ENCODE assay signal across 8 mouse cellular contexts in genomic region chr11:5861678-5862393, GRCm38 (mm10). TPM values are rescaled to one million over a fixed set of nuclear protein-coding genes. Genes with fewer than 3 reads are reported as not detected.
DNase-seq lines count a peak whose midpoint lies in the region; ATAC-seq and TF ChIP-seq lines count a peak whose summit lies in the region.

TSS of gene Aebp1 (plus strand) at chr11:5861947.

- peaks cover 2% of the 10 kb centered on the region; the same call in 1 of the 2 replicates for H3K4me1 ChIP-seq in embryonic facial prominence, embryonic 11.5 days (ENCODE audit: control insufficient read depth, insufficient read depth, low read length)
- peaks cover 15% of the 10 kb centered on the region for H3K4me1 ChIP-seq in heart, embryonic 11.5 days (ENCODE audit: control insufficient read depth, insufficient read depth, low read length)
- peaks cover 8% of the 10 kb centered on the region for H3K4me1 ChIP-seq in liver, postnatal 0 days (ENCODE audit: insufficient read depth)

- TF ChIP-seq CTCF in layer of hippocampus, adult 2 months (conservative IDR thresholded peaks at IDR 0.05) = no peak
- TF ChIP-seq CTCF in liver, postnatal 0 days (IDR thresholded peaks at IDR 0.05; ENCODE audit: low read depth) = no peak

- H3K9me3 ChIP-seq in embryonic facial prominence, embryonic 11.5 days (replicated peaks; ENCODE audit: control insufficient read depth, low read length) = no peaks in the 10 kb centered on the region
- peaks cover 4% of the 10 kb centered on the region for H3K9me3 ChIP-seq in heart, embryonic 11.5 days (replicated peaks; ENCODE audit: control insufficient read depth, low read length)
- H3K9me3 ChIP-seq in liver, postnatal 0 days (ENCODE audit: low read length) = no peaks in the 10 kb centered on the region

- H3K27ac ChIP-seq in layer of hippocampus, adult 2 months = no peak within 1 kb of the TSS
- no peak within 1 kb of the TSS for H3K27ac ChIP-seq in embryonic facial prominence, embryonic 11.5 days (replicated peaks; ENCODE audit: low read depth, low read length)
- H3K27ac ChIP-seq in heart, embryonic 11.5 days (ENCODE audit: low read depth, low read length) = no peak within 1 kb of the TSS
- no peak within 1 kb of the TSS for H3K27ac ChIP-seq in liver, postnatal 0 days (ENCODE audit: low read depth)

- peak within 1 kb of the TSS; percentile 66 for H3K4me2 ChIP-seq in embryonic facial prominence, embryonic 11.5 days (ENCODE audit: low read depth, low read length)
- H3K4me2 ChIP-seq in heart, embryonic 11.5 days = peak within 1 kb of the TSS; percentile 83
- peak within 1 kb of the TSS; percentile 61 for H3K4me2 ChIP-seq in liver, postnatal 0 days (ENCODE audit: low read depth, low read length)

- no peak for TF ChIP-seq EP300 in liver, postnatal 0 days (IDR thresholded peaks at IDR 0.05; ENCODE audit: low read depth)

- H3K36me3 ChIP-seq in embryonic facial prominence, embryonic 11.5 days (replicated peaks; ENCODE audit: control insufficient read depth, insufficient read depth, low read depth, low read length) = no peaks in the 10 kb centered on the region
- H3K36me3 ChIP-seq in heart, embryonic 11.5 days (ENCODE audit: control insufficient read depth, insufficient read depth, low read length) = no peaks in the 10 kb centered on the region
- H3K36me3 ChIP-seq in liver, postnatal 0 days (replicated peaks; ENCODE audit: insufficient read depth, low read length) = no peaks in the 10 kb centered on the region

- peak within 1 kb of the TSS; percentile 56 for H3K9ac ChIP-seq in embryonic facial prominence, embryonic 11.5 days (replicated peaks; ENCODE audit: low read length)
- H3K9ac ChIP-seq in heart, embryonic 11.5 days (ENCODE audit: low read depth, low read length) = peak within 1 kb of the TSS; percentile 78
- H3K9ac ChIP-seq in liver, postnatal 0 days (replicated peaks) = peak within 1 kb of the TSS; percentile 48

- H3K4me3 ChIP-seq in layer of hippocampus, adult 2 months = peak within 1 kb of the TSS; percentile 46
- H3K4me3 ChIP-seq in embryonic facial prominence, embryonic 11.5 days (ENCODE audit: low read depth, low read length) = peak within 1 kb of the TSS; percentile 35
- peak within 1 kb of the TSS; percentile 58 for H3K4me3 ChIP-seq in heart, embryonic 11.5 days (ENCODE audit: low read depth, low read length)
- peak within 1 kb of the TSS; percentile 42 for H3K4me3 ChIP-seq in liver, postnatal 0 days (ENCODE audit: low read depth, low read length)

- ATAC-seq in embryonic facial prominence, embryonic 11.5 days (replicated peaks; ENCODE audit: insufficient number of reproducible peaks, low FRiP score, low TSS enrichment, low read depth) = peak; percentile 49
- peak; percentile 36 for ATAC-seq in heart, embryonic 11.5 days (replicated peaks; ENCODE audit: insufficient number of reproducible peaks, low FRiP score, low TSS enrichment)
- peak; percentile 40 for ATAC-seq in liver, postnatal 0 days

- H3K27me3 ChIP-seq in embryonic facial prominence, embryonic 11.5 days (ENCODE audit: control insufficient read depth, insufficient read depth, low read length) = peaks cover 5% of the 10 kb centered on the region
- peaks cover 5% of the 10 kb centered on the region; the same call in 1 of the 2 replicates for H3K27me3 ChIP-seq in heart, embryonic 11.5 days (ENCODE audit: control insufficient read depth, insufficient read depth, low read length)
- H3K27me3 ChIP-seq in liver, postnatal 0 days (ENCODE audit: insufficient read depth, low read length) = peaks cover 18% of the 10 kb centered on the region

- DNase-seq in layer of hippocampus, adult 2 months (ENCODE audit: low spot score in 2 of 2) = no peak
- no peak for DNase-seq in layer of hippocampus, postnatal 36 days
- peak; percentile 62 for DNase-seq in embryonic facial prominence, embryonic 11.5 days (ENCODE audit: low spot score)
- peak; percentile 43 for DNase-seq in kidney, adult 9 months
- peak; percentile 45 for DNase-seq in liver, postnatal 0 days
- peak; percentile 56 for DNase-seq in ovary, postnatal 10 days (ENCODE audit: low spot score)
- DNase-seq in layer of hippocampus, postnatal 25 days (ENCODE audit: extremely low spot score in 1 of 2, low spot score in 1 of 2) = no peak

- 4% methylated on average over 58 of the region's 59 CpGs for WGBS in embryonic facial prominence, embryonic 11.5 days
- WGBS in heart, embryonic 11.5 days (ENCODE audit: insufficient replicate concordance) = 2% methylated on average over 59 of the region's 59 CpGs
- WGBS in liver, postnatal 0 days (ENCODE audit: insufficient replicate concordance) = 2% methylated on average over 48 of the region's 59 CpGs

RNA-seq across cellular contexts. Expression of gene Aebp1, which starts in this region (rescaled TPM):
- total RNA-seq in layer of hippocampus, adult 2 months (2021) = 1 to 10 TPM; 6.2 to 9.1 TPM
- total RNA-seq in layer of hippocampus, postnatal 36 days (2021) = 1 to 10 TPM; 4.8 to 8.3 TPM
- polyA plus RNA-seq in embryonic facial prominence, embryonic 11.5 days (2014; fragmentation: Nextera tagmentation; extraction: Ambion mirVana) = 8.3 and 10.3 TPM in 2 replicates
- 21.4 and 27.7 TPM in 2 replicates for polyA plus RNA-seq in heart, embryonic 11.5 days (2014; fragmentation: Nextera tagmentation; extraction: Ambion mirVana)
- 2.9 and 3.1 TPM in 2 replicates for polyA plus RNA-seq in liver, postnatal 0 days (2015; fragmentation: Nextera tagmentation; extraction: Ambion mirVana)
- total RNA-seq in layer of hippocampus, postnatal 25 days (2021) = 1 to 10 TPM; 6.0 to 6.1 TPM

Comparison
In these comparisons a context has a peak if more than half of its experiments do, and no peak if none do; other contexts are left out.
1. DNase-seq: peak in embryonic facial prominence, embryonic 11.5 days (single experiment), kidney, adult 9 months (single experiment), liver, postnatal 0 days (single experiment) and ovary, postnatal 10 days (single experiment); none in layer of hippocampus, adult 2 months (0 of 2), layer of hippocampus, postnatal 36 days (0 of 2) and layer of hippocampus, postnatal 25 days (0 of 2).
2. Peak in every context shown above with its lines, with median percentiles within 50 percentile points of each other: H3K4me3 ChIP-seq, ATAC-seq, H3K4me2 ChIP-seq and H3K9ac ChIP-seq.